Mouse (Mus musculus) C2C12 (cell line): Measurements from ENCODE around the gene Pkd1l1.

Experiments used
- CTCF ChIP-seq: IDR thresholded peaks from one replicate; pipeline ENCODE4 v1.5.1; 2011; ENCODE audit not compliant: control insufficient read depth, insufficient read depth, insufficient read length
- MAX ChIP-seq: IDR thresholded peaks from one replicate; pipeline ENCODE4 v1.6.1; 2011; ENCODE audit warnings: mild to moderate bottlenecking, control low read depth

- TF ChIP-seq MAX, result peak; percentile 87
- no peak for TF ChIP-seq CTCF
Observed at GRCm38 (mm10) chr11:8821403-8821802, 151.7 kb downstream of the Pkd1l1 start.
